Mouse (Mus musculus): ENCODE measurements at regions not wholly inside any gene's neighbourhood (a gene's known extent, or its start where the extent isn't known, plus 50 kb on each side); places are given as distances from the start of the nearest gene placed in this dataset.

GRCm38 (mm10) chr1:72038518-72038917 is 173.6 kb downstream of the Mreg start:
- DNase-seq (ENCODE audit: low spot score), result no peak

GRCm38 (mm10) chr1:72036600-72036999 is 175.5 kb downstream of the Mreg start:
- DNase-seq (ENCODE audit: low spot score), result no peak

- DNase-seq (ENCODE audit: low spot score), result no peak
Observed at GRCm38 (mm10) chr1:72036141-72036540, 176.0 kb downstream of the Mreg start.

- no peak for DNase-seq (ENCODE audit: low spot score)
Observed at GRCm38 (mm10) chr1:72033941-72034340, 178.2 kb downstream of the Mreg start.

GRCm38 (mm10) chr1:72032214-72032613 is 179.9 kb downstream of the Mreg start:
- no peak for DNase-seq (ENCODE audit: low spot score)

GRCm38 (mm10) chr1:72030763-72031405 is 181.2 kb downstream of the Mreg start:
- DNase-seq (ENCODE audit: low spot score), result no peak

GRCm38 (mm10) chr1:72029625-72030024 is 182.5 kb downstream of the Mreg start:
- DNase-seq (ENCODE audit: low spot score), result no peak

GRCm38 (mm10) chr1:72026861-72027260 is 185.2 kb downstream of the Mreg start:
- no peak for DNase-seq (ENCODE audit: low spot score)

- no peak for DNase-seq (ENCODE audit: low spot score)
Observed at GRCm38 (mm10) chr1:72022631-72023030, 189.5 kb downstream of the Mreg start.

- DNase-seq (ENCODE audit: low spot score), result no peak
Observed at GRCm38 (mm10) chr1:72018479-72019222, 193.5 kb downstream of the Mreg start.

- DNase-seq (ENCODE audit: low spot score), result no peak
Observed at GRCm38 (mm10) chr1:72017814-72018478, 194.2 kb downstream of the Mreg start.

GRCm38 (mm10) chr1:72015471-72015870 is 196.6 kb downstream of the Mreg start:
- DNase-seq (ENCODE audit: low spot score), result peak; percentile 56

- no peak for DNase-seq (ENCODE audit: low spot score)
Observed at GRCm38 (mm10) chr1:72014580-72014979, 197.5 kb downstream of the Mreg start.

GRCm38 (mm10) chr1:72013863-72014262 is 198.2 kb downstream of the Mreg start:
- peak; percentile 25 for DNase-seq (ENCODE audit: low spot score)

GRCm38 (mm10) chr1:72012710-72013109 is 199.4 kb downstream of the Mreg start:
- DNase-seq (ENCODE audit: low spot score), result peak; percentile 55

GRCm38 (mm10) chr1:72009270-72009928 is 202.7 kb downstream of the Mreg start:
- no peak for DNase-seq (ENCODE audit: low spot score)

GRCm38 (mm10) chr1:72006696-72007291 is 205.3 kb downstream of the Mreg start:
- no peak for DNase-seq (ENCODE audit: low spot score)

- DNase-seq (ENCODE audit: low spot score), result no peak
Observed at GRCm38 (mm10) chr1:72005956-72006355, 206.2 kb downstream of the Mreg start.

- no peak for DNase-seq (ENCODE audit: low spot score)
Observed at GRCm38 (mm10) chr1:72005550-72005949, 206.6 kb downstream of the Mreg start.

- DNase-seq (ENCODE audit: low spot score), result no peak
Observed at GRCm38 (mm10) chr1:72003424-72004278, 208.5 kb downstream of the Mreg start.

GRCm38 (mm10) chr1:72002471-72003116 is 209.5 kb downstream of the Mreg start:
- peak; percentile 53 for DNase-seq (ENCODE audit: low spot score)

All from adipocyte (in vitro differentiated cells).